Mouse (Mus musculus) adrenal gland, postnatal 14 days (tissue): ENCODE measurements at regions not wholly inside any gene's neighbourhood (a gene's known extent, or its start where the extent isn't known, plus 50 kb on each side); places are given as distances from the start of the nearest gene placed in this dataset.

Source experiments
- DNase-seq: peaks from one replicate; pipeline ENCODE4 v3.0.0; 2021; ENCODE audit warnings: mixed read lengths

DNA sequence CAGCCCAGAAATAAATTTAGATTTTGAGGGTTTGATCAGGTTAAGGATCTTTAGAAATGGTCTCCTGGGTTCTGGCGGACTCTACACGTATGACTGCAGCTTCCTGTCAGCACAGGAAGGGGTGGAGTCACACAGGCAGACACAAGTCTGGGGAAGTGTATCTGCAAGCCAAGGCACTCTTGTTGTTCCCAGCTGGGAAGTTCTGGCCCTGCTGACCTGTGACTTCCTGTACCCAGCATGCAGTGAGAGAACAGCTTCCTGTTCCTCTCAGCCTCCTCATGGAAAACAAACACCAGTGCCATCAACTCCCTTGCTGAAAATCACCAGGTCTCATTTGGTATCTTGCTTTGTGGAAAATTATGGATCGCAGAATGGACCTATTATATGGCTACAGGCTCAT is 140.9 kb downstream of the Ets2 start:
- DNase-seq = no peak

DNA sequence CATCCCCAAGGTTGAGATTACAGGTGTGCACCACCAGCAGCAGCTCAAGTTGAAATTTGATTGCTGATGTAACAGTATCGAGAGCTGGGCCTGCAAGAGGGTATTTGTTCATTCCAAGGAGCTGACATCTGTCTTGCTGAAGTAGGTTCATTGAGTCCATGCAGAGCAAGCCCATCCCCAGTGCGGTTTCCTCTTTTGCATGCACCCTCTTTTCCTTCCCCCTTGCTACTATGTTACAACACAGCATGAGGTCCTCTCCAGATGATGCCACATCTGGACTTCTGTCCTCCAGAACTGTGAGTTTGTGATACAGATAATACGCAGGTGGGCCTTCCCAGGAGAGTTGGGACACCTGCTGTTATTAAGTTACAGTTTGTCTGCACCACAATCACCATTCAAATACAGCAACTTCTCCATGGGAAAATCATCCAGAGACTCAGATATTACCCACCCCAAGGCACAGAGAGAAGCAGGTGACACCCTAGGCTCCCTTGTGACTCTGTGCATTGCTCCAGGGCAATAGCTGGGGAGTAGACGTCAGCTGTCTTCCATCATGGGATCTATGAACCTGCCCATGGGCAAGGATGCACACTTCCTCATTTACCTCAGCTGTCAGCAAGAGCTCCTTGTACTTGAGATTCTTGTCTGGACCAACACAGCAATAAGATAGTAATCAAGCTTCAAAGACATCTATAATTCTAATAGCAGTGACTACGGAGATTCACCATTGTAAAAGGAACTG is 137.8 kb downstream of the Ets2 start:
- DNase-seq = no peak

DNA sequence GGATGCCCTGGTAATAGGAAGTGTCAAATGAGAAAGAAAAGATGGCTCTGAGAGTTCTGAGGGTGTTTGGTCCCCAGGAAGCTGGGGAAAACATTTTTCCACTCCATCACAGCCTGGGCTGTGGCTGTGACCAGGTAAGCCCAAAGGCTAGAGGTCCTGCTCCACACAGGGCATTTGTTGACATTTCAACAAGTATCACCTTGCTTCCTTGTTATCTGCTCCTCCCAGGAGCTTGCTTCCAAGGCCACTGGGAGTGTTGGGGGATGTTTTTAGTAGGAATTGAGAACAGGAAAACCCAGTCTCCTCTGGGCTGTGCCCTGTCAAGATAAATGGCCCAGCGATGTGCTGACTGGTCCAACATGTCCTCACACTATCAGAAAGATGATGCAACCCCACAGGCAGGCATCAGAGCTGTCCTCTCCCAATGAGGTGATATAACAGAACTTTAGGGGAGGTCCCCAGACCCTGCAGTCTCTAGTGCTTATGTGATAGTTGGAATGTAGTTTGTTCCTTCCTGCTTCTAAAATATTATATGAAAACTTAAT is 137.1 kb downstream of the Ets2 start:
- DNase-seq = no peak

GRCm38 (mm10) chr16:95838478-95838846 is 136.6 kb downstream of the Ets2 start:
- DNase-seq = no peak

GRCm38 (mm10) chr16:95837723-95838477 is 136.0 kb downstream of the Ets2 start:
- DNase-seq = no peak

- DNase-seq = peak; percentile 42
Measured at GRCm38 (mm10) chr16:95835941-95836340, 134.1 kb downstream of the Ets2 start.

DNA sequence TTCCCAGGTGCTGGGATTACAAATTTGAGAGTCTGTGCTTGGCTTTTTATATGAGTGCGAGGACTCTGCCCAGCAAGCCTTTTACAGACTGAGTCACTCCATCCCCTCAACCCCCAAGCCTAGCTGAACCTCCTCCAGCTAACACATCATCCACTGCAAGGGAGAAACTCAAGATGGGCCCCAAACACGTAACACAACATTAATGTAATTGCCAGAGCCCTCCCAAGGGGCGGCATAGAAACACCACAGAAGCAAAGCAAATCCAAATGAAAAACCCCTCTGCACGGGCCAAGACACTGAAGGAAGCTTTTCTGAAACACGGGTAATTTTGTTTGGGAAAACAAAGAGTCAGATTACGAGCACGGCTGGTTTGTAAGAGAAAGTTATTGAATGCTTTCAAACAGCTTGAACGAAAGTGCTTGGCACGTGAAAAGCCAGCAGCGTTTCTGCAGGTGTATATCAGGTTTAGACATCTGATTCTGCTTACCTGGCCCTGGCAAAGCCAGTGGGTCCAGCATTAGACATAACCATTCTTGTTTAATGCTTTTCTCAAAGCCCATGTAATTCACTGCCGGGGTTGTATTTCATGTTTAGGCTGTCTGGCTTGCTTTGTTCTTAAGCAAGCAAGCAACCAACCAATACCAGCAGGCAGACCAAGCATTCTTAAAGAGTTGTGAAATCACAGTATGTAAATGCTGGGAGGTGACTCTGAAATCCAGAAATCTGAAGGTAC is 132.8 kb downstream of the Ets2 start:
- no peak for DNase-seq

GRCm38 (mm10) chr16:95833455-95833854 is 131.6 kb downstream of the Ets2 start:
- peak; percentile 28 for DNase-seq

DNA sequence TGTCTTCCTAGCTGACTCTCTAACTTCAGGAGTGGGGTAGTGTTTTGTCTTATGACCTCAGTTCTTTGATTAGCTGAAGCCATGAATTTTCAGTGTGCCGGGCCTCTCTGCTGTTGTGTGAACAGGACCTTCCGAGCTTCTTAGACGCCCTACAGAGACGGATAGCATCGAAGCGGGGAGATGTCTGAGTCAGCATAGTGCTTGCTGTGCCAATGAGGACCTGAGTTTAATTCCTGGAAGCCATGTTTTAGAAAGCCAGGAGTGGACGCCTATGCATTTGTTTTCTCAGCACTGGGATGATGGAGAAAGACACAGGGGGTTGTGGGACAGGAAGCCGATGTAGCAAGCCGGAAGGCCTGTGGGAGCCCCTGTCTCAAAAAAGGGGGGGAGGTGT is 130.5 kb downstream of the Ets2 start:
- no peak for DNase-seq

DNA sequence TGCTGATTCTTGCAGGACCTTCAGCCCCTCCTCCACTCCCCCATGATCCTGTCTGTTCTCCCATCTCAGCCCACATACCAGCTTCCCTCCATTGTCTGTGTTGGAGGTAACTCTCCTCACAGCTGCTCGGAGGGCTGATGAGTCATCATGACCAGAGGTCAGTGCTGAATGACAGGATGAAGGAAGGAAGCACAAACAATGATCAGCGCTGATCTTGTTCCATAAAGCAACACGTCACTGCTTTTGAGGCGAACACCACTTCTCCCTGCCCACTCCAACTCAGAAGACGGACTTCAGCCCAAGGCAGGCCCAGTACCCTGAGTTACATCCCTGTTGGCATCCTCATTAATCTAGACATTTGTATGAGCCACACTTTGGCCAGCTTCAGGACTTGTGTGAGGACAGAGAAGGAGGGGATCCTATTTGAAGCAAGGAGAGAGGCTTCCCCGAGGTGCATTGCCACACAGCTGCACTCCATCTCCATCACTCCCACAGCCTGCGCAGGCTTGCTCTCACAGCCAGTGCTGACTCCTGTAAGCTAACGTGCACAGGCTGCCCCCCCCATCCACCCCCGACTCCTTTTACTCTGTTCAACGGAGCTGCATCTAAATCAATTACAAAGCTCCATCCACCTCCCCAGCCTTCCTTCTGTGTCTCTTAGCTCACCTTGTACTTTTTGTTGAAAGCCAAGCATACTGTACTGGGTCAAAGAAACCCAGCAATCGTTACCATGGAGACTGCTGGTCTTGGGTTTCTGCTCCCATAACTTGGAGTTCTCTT is 129.9 kb downstream of the Ets2 start:
- peak; percentile 52 for DNase-seq

DNA sequence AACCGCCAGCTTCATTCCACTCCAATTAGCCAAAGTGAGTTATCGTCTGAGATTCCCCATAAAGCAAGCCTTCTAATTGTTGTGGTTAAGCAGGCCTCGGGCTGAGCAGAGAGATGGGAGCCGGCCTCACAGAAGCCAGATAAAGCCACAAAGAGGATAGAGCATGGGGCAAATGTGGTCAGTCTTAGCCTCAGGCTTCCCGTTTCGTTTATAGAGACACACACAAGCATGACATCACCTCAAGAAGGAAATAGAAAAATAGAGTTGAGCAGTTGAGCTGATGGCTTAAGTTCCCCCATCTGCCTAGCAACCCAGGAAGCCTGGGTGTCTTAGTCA is 125.5 kb downstream of the Ets2 start:
- no peak for DNase-seq

GRCm38 (mm10) chr16:95826681-95827401 is 125.0 kb downstream of the Ets2 start:
- no peak for DNase-seq

DNA sequence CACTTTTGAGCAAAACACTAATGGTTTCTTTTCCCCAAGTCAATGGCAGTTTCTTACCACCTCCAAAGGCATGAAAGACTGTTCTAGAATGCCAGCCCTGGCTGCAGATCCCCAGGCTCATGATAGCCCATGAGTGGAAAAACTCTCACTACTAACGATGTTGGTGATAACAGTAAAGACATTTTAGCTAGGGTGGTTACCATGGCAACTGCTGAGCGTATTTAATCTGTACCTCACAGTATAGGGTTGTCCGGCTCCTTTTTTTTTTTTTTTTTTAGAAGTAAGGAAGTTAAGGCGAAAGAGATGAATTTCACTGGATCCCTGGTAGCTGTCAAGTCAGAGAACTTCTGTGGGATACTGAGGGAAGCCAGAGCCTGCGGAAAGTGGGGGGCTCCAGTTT is 123.8 kb downstream of the Ets2 start:
- DNase-seq = no peak

GRCm38 (mm10) chr16:95824720-95825534 is 123.1 kb downstream of the Ets2 start:
- DNase-seq = peak; percentile 85

DNA sequence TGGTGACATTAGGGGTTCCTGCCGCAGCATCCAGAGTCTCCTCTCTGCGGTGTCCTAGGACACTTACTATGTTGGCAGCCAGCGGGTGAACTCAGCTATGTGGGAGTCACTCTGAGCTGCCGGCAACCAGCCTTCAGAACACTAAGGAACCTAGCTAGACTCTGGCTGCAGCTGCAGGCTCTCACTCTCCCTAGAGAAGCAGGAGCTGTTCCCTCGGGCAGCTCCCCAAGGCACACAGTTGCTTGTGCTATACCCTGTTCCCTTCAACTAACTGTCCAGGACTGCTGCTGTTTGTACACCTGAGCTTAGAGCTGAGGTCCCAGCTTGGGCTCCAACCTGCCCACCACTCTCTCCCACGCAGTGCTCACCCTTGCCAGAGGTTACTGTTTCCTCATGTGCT is 121.9 kb downstream of the Ets2 start:
- DNase-seq = no peak

GRCm38 (mm10) chr16:95821080-95821479 is 119.2 kb downstream of the Ets2 start:
- DNase-seq = no peak

- DNase-seq = no peak
Measured at GRCm38 (mm10) chr16:95820606-95821005, 118.7 kb downstream of the Ets2 start.

DNA sequence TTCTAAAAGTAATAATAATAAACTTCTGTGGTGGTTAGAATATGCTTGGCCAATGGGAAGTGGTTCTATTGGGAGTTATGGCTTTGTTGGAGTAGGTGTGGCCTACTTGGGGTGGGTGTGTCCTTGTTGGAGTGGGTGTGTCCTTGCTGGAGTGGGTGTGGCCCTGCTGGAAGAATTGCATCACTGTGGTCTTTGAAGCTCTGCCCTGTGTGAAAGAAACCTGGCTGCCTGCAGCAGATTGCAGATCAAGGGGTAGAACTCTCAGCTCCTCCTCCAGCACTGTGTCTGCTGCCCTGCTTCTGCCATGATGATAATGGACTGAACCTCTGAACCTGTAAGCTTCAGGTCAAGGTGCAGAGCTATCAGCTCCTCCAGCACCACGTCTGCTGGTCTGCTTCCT is 118.1 kb downstream of the Ets2 start:
- no peak for DNase-seq

- no peak for DNase-seq
Measured at GRCm38 (mm10) chr16:95815966-95816365, 114.1 kb downstream of the Ets2 start.

GRCm38 (mm10) chr16:95815206-95815731 is 113.4 kb downstream of the Ets2 start:
- DNase-seq = no peak
